Mouse (Mus musculus): ENCODE measurements around the gene Gm5269. TPM values are rescaled to one million over a fixed set of nuclear protein-coding genes. Genes with fewer than 3 reads are reported as not detected.
A peak's percentile ranks its signal among the peaks of the same experiment; 100 is the strongest.

Gm5269 gene
- polyA plus RNA-seq, 1 experiment from 2014 or later: 0.15 TPM

- no peak for ATAC-seq (ENCODE audit: low read depth)
- WGBS (ENCODE audit: insufficient replicate concordance): 72% methylated on average over 9 of the region's 9 CpGs
- H3K4me3 ChIP-seq (ENCODE audit: low read depth, low read length): no peak overlapping the region
- no peak overlapping the region for H3K27ac ChIP-seq (ENCODE audit: low read length)
- no peaks in the 10 kb centered on the region for H3K4me1 ChIP-seq (ENCODE audit: control insufficient read depth, low read depth, low read length)
- H3K27me3 ChIP-seq (ENCODE audit: control insufficient read depth, insufficient read depth, low read depth, low read length): no peaks in the 10 kb centered on the region
- no peak overlapping the region for H3K4me2 ChIP-seq (ENCODE audit: low read depth, low read length)
- no peak overlapping the region for H3K9ac ChIP-seq (ENCODE audit: low read depth, low read length)
- no peaks in the 10 kb centered on the region for H3K9me3 ChIP-seq (replicated peaks; ENCODE audit: control insufficient read depth, low read length)
- H3K36me3 ChIP-seq (ENCODE audit: control insufficient read depth, insufficient read depth): no peaks in the 10 kb centered on the region
Measured at GRCm38 (mm10) chr1:45886800-45887199, 3.3 kb downstream of the Gm5269 start.

DNA sequence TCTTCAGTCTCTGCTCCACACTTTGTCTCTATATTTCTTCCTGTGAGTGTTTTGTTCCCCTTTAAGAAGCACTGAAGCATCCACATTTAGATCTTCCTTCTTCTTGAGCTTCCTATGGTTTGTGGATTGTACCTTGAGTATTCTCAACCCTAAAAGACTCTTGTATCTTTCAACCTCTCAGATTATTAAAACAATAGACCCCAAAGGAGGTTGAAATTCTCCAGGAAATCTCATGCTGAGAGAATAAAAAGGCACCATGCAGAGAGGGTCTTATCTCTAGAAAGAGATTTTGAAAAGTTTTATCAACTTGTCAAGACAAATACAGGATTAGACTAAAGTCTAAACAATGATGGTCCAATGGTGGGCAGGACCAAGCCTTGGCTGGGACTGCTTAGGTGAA, 6.7 kb downstream of the Gm5269 start:
- Histone ChIP-seq H3K36me3 (ENCODE audit: control insufficient read depth, insufficient read depth) (no peaks in the 10 kb centered on the region), H3K27me3 (ENCODE audit: control insufficient read depth, insufficient read depth, low read depth, low read length) (no peaks in the 10 kb centered on the region), H3K4me3 (ENCODE audit: low read depth, low read length) (no peak overlapping the region), H3K9me3 (replicated peaks; ENCODE audit: control insufficient read depth, low read length) (no peaks in the 10 kb centered on the region), H3K27ac (ENCODE audit: low read length) (no peak overlapping the region), H3K4me1 (ENCODE audit: control insufficient read depth, low read depth, low read length) (no peaks in the 10 kb centered on the region), H3K9ac (ENCODE audit: low read depth, low read length) (no peak overlapping the region), H3K4me2 (ENCODE audit: low read depth, low read length) (no peak overlapping the region)
- no peak for ATAC-seq (ENCODE audit: low read depth)

DNA sequence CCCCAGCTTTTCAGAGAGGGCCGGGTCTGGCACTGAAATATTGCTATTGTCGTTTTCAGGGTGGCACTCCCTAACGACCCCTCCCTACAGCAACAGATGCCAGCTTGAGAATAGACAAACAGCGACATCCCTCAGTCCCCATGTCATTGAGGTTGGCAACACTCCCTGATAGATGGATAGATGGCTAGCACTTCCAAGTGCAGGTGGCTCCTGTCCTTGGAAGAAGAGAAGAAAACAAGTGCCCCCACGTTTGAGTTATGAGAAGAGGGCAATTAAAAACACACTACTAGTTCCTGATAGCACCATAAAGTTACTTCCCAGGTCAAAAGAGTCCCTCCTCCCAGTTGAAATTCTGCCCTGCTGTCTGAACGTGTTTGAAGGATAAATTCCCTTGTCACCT, 8.0 kb downstream of the Gm5269 start:
- Histone ChIP-seq H3K4me2 (ENCODE audit: low read depth, low read length) (no peak overlapping the region), H3K4me3 (ENCODE audit: low read depth, low read length) (no peak overlapping the region), H3K4me1 (ENCODE audit: control insufficient read depth, low read depth, low read length) (no peaks in the 10 kb centered on the region), H3K27me3 (ENCODE audit: control insufficient read depth, insufficient read depth, low read depth, low read length) (no peaks in the 10 kb centered on the region), H3K9me3 (replicated peaks; ENCODE audit: control insufficient read depth, low read length) (no peaks in the 10 kb centered on the region), H3K9ac (ENCODE audit: low read depth, low read length) (no peak overlapping the region), H3K27ac (ENCODE audit: low read length) (no peak overlapping the region), H3K36me3 (ENCODE audit: control insufficient read depth, insufficient read depth) (no peaks in the 10 kb centered on the region)
- WGBS (ENCODE audit: insufficient replicate concordance): 49% methylated on average over 6 of the region's 6 CpGs
- ATAC-seq (ENCODE audit: low read depth): no peak

GRCm38 (mm10) chr1:45881228-45881832, 8.7 kb downstream of the Gm5269 start:
- H3K4me3 ChIP-seq (ENCODE audit: low read depth, low read length): no peak overlapping the region
- H3K9me3 ChIP-seq (replicated peaks; ENCODE audit: control insufficient read depth, low read length): no peaks in the 10 kb centered on the region
- ATAC-seq (ENCODE audit: low read depth): peak; percentile 32
- H3K27me3 ChIP-seq (ENCODE audit: control insufficient read depth, insufficient read depth, low read depth, low read length): no peaks in the 10 kb centered on the region
- H3K36me3 ChIP-seq (ENCODE audit: control insufficient read depth, insufficient read depth): no peaks in the 10 kb centered on the region
- no peaks in the 10 kb centered on the region for H3K4me1 ChIP-seq (ENCODE audit: control insufficient read depth, low read depth, low read length)
- H3K27ac ChIP-seq (ENCODE audit: low read length): no peak overlapping the region
- no peak overlapping the region for H3K4me2 ChIP-seq (ENCODE audit: low read depth, low read length)
- WGBS (ENCODE audit: insufficient replicate concordance): 33% methylated on average over 3 of the region's 3 CpGs
- H3K9ac ChIP-seq (ENCODE audit: low read depth, low read length): no peak overlapping the region

GRCm38 (mm10) chr1:45877463-45877862, 12.6 kb downstream of the Gm5269 start:
- WGBS (ENCODE audit: insufficient replicate concordance): 57% methylated on average over 3 of the region's 3 CpGs
- Histone ChIP-seq H3K4me2 (ENCODE audit: low read depth, low read length) (no peak overlapping the region), H3K27ac (ENCODE audit: low read length) (no peak overlapping the region), H3K4me3 (ENCODE audit: low read depth, low read length) (no peak overlapping the region), H3K9me3 (replicated peaks; ENCODE audit: control insufficient read depth, low read length) (no peaks in the 10 kb centered on the region), H3K27me3 (ENCODE audit: control insufficient read depth, insufficient read depth, low read depth, low read length) (no peaks in the 10 kb centered on the region), H3K9ac (ENCODE audit: low read depth, low read length) (no peak overlapping the region), H3K4me1 (ENCODE audit: control insufficient read depth, low read depth, low read length) (peaks cover 19% of the 10 kb centered on the region), H3K36me3 (ENCODE audit: control insufficient read depth, insufficient read depth) (no peaks in the 10 kb centered on the region)
- no peak for ATAC-seq (ENCODE audit: low read depth)

DNA sequence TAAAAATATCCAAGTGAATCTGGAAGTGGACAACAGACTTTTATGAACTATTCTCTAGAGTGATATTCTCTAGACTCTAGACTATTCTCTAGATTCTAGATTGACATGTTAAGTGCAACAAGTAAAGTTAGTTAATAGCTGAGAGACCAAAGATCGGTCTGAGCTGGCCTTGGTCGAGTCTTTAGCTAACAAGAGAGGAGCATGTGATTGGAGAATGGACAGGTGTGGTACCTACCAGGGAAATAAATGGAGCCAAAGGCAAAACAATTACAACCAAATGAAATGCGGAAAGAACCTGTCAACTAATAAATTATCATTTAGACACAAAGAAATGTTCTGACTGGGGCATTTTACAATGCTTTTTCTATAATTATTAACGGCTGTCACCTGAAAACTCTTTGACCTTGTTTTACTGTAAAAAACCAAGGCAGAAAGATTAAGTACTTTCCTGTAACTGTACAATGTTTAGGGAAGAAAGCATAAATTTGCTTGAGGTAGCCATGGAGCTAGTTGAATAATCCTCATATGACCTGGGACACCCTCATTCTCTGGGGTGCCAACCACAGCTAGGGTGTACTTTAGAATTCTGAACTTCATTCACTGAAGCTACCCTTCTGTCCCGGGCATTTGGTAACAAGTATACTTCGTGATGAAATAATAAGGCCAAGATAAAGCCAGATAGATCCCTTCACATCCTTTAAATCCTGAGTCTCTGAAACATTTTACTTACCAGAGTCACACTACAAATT, 13.4 kb downstream of the Gm5269 start:
- Histone ChIP-seq H3K4me2 (ENCODE audit: low read depth, low read length) (no peak overlapping the region), H3K36me3 (ENCODE audit: control insufficient read depth, insufficient read depth) (no peaks in the 10 kb centered on the region), H3K27me3 (ENCODE audit: control insufficient read depth, insufficient read depth, low read depth, low read length) (no peaks in the 10 kb centered on the region), H3K9me3 (replicated peaks; ENCODE audit: control insufficient read depth, low read length) (no peaks in the 10 kb centered on the region), H3K9ac (ENCODE audit: low read depth, low read length) (no peak overlapping the region), H3K4me1 (ENCODE audit: control insufficient read depth, low read depth, low read length) (peaks cover 24% of the 10 kb centered on the region), H3K27ac (ENCODE audit: low read length) (no peak overlapping the region), H3K4me3 (ENCODE audit: low read depth, low read length) (no peak overlapping the region)
- WGBS (ENCODE audit: insufficient replicate concordance): 76% methylated on average over 6 of the region's 6 CpGs
- ATAC-seq (ENCODE audit: low read depth): no peak

DNA sequence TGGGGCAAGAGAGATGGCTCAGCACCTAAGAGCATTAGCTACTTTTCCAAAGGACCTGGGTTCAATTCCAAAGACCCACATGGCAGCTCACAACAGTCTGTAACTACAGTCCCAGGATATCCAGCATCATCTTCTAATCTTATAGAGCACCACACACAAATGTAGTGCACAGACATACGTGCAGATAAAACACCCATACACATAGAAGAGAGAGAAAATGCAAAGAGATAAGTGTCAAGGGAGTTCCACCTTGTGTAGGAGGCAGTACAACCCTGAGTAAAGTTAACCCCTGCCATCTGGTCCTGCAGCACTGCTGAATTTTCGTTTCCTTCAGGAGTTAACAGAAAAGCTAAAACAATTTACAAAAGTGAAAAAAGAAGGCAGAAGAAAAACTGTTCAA, 14.4 kb downstream of the Gm5269 start:
- Histone ChIP-seq H3K9me3 (replicated peaks; ENCODE audit: control insufficient read depth, low read length) (no peaks in the 10 kb centered on the region), H3K4me1 (ENCODE audit: control insufficient read depth, low read depth, low read length) (peaks cover 24% of the 10 kb centered on the region), H3K9ac (ENCODE audit: low read depth, low read length) (no peak overlapping the region), H3K27me3 (ENCODE audit: control insufficient read depth, insufficient read depth, low read depth, low read length) (no peaks in the 10 kb centered on the region), H3K27ac (ENCODE audit: low read length) (peak overlapping the region; percentile 38; the same call in 1 of the 2 replicates), H3K4me3 (ENCODE audit: low read depth, low read length) (no peak overlapping the region), H3K4me2 (ENCODE audit: low read depth, low read length) (peak overlapping the region; percentile 24; the same call in 1 of the 2 replicates), H3K36me3 (ENCODE audit: control insufficient read depth, insufficient read depth) (no peaks in the 10 kb centered on the region)
- 29% methylated on average over 2 of the region's 2 CpGs for WGBS (ENCODE audit: insufficient replicate concordance)
- ATAC-seq (ENCODE audit: low read depth): peak; percentile 87

- Histone ChIP-seq H3K27me3 (ENCODE audit: control insufficient read depth, insufficient read depth, low read depth, low read length) (no peaks in the 10 kb centered on the region), H3K4me1 (ENCODE audit: control insufficient read depth, low read depth, low read length) (peaks cover 24% of the 10 kb centered on the region), H3K9ac (ENCODE audit: low read depth, low read length) (no peak overlapping the region), H3K36me3 (ENCODE audit: control insufficient read depth, insufficient read depth) (no peaks in the 10 kb centered on the region), H3K9me3 (replicated peaks; ENCODE audit: control insufficient read depth, low read length) (no peaks in the 10 kb centered on the region), H3K4me3 (ENCODE audit: low read depth, low read length) (no peak overlapping the region), H3K27ac (ENCODE audit: low read length) (peak overlapping the region; percentile 34), H3K4me2 (ENCODE audit: low read depth, low read length) (0 out of 2 replicates have a peak overlapping the region, but pooled peaks have one; percentile 24)
- WGBS (ENCODE audit: insufficient replicate concordance): 12% methylated on average over 2 of the region's 2 CpGs
- peak; percentile 80 for ATAC-seq (ENCODE audit: low read depth)
Measured at GRCm38 (mm10) chr1:45873250-45873649, 16.8 kb downstream of the Gm5269 start.

DNA sequence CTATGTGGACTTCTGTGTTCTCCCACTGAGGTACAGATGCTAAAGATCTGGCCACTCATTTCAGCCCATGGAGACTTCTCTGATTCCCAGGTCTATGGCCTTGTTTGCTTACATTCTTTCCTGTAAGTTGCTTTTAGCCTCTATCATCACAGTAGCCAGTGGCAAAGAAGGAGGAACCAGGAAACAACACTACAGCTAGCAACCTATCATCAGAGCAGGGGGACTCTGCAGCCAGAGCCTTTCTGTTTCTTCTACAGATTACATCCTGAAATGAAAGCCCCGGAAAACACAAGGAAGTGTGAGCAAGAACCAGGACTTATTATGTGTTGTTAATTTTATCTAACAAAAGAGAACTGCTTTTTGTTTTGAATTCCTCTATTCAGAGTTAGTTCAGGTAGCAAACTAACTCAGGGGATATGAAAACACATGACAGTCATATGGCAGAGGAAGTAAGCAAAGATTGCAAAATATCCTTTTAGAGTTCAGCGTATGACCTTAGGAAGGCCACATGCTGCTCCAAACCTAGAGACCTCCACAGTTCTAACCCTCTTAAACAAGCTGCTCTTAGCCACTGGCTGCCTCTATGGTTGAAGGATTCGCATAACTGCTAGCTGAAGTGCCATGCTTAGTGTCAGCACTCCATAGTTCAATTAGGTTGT, 21.5 kb downstream of the Gm5269 start:
- H3K9ac ChIP-seq (ENCODE audit: low read depth, low read length): no peak overlapping the region
- peak; percentile 30; the same call in 1 of the 2 replicates for ATAC-seq (ENCODE audit: low read depth)
- no peak overlapping the region for H3K4me2 ChIP-seq (ENCODE audit: low read depth, low read length)
- no peaks in the 10 kb centered on the region for H3K27me3 ChIP-seq (ENCODE audit: control insufficient read depth, insufficient read depth, low read depth, low read length)
- H3K27ac ChIP-seq (ENCODE audit: low read length): peak overlapping the region; percentile 18; the same call in 1 of the 2 replicates
- no peaks in the 10 kb centered on the region for H3K9me3 ChIP-seq (replicated peaks; ENCODE audit: control insufficient read depth, low read length)
- no peak overlapping the region for H3K4me3 ChIP-seq (ENCODE audit: low read depth, low read length)
- no peaks in the 10 kb centered on the region for H3K36me3 ChIP-seq (ENCODE audit: control insufficient read depth, insufficient read depth)
- 36% methylated on average over 3 of the region's 3 CpGs for WGBS (ENCODE audit: insufficient replicate concordance)
- H3K4me1 ChIP-seq (ENCODE audit: control insufficient read depth, low read depth, low read length): peaks cover 8% of the 10 kb centered on the region

All from liver, embryonic 16.5 days (tissue).